Mouse (Mus musculus) natural killer cell, adult 2 months (primary cell): ENCODE data around the gene Il10ra.

Experiments
- DNase-seq, 2 experiments: peaks; one replicate each; pipeline ENCODE4 v3.0.0; 2022; ENCODE audit warnings: low spot score in 2 of 2

Il10ra gene

GRCm38 (mm10) chr9:45259065-45259464, 9.9 kb downstream of the Il10ra start:
- DNase-seq: no peak

- DNase-seq: no peak
Measured at GRCm38 (mm10) chr9:45255967-45256366, 13.0 kb downstream of the Il10ra start.

- DNase-seq: no peak
Measured at GRCm38 (mm10) chr9:45255431-45255830, 13.5 kb downstream of the Il10ra start.

GRCm38 (mm10) chr9:45254605-45255004, 14.3 kb downstream of the Il10ra start:
- DNase-seq: no peak

- no peak for DNase-seq
Measured at GRCm38 (mm10) chr9:45254021-45254420, 14.9 kb downstream of the Il10ra start.

- DNase-seq: no peak
Measured at GRCm38 (mm10) chr9:45252395-45252794, 16.6 kb downstream of the Il10ra start.

- peak in 1 of 2 experiments; percentile 48 for DNase-seq
Measured at GRCm38 (mm10) chr9:45251990-45252389, 17.0 kb downstream of the Il10ra start.

- DNase-seq: no peak
Measured at GRCm38 (mm10) chr9:45251281-45251680, 17.7 kb downstream of the Il10ra start.

GRCm38 (mm10) chr9:45250306-45250705, 18.6 kb downstream of the Il10ra start:
- DNase-seq: no peak

GRCm38 (mm10) chr9:45247536-45247935, 21.4 kb downstream of the Il10ra start:
- DNase-seq: peak; percentile 41 to 51

GRCm38 (mm10) chr9:45246060-45246459, 22.9 kb downstream of the Il10ra start:
- peak; percentile 46 to 84 for DNase-seq

GRCm38 (mm10) chr9:45245432-45245831, 23.5 kb downstream of the Il10ra start:
- no peak for DNase-seq

GRCm38 (mm10) chr9:45241397-45241796, 27.6 kb downstream of the Il10ra start:
- peak in 1 of 2 experiments; percentile 48 for DNase-seq

GRCm38 (mm10) chr9:45236744-45237143, 32.2 kb downstream of the Il10ra start:
- no peak for DNase-seq

- peak in 1 of 2 experiments; percentile 23 for DNase-seq
Measured at GRCm38 (mm10) chr9:45235668-45236227, 33.2 kb downstream of the Il10ra start.

GRCm38 (mm10) chr9:45229359-45229758, 39.6 kb downstream of the Il10ra start:
- DNase-seq: no peak

- peak; percentile 84 to 91 for DNase-seq
Measured at GRCm38 (mm10) chr9:45221567-45221966, 47.4 kb downstream of the Il10ra start.

- no peak for DNase-seq
Measured at GRCm38 (mm10) chr9:45219644-45220043, 49.3 kb downstream of the Il10ra start.

- no peak for DNase-seq
Measured at GRCm38 (mm10) chr9:45215526-45216179, 53.3 kb downstream of the Il10ra start.

GRCm38 (mm10) chr9:45212001-45212400, 56.9 kb downstream of the Il10ra start:
- no peak for DNase-seq

GRCm38 (mm10) chr9:45207015-45207743, 61.8 kb downstream of the Il10ra start:
- DNase-seq: no peak

GRCm38 (mm10) chr9:45206121-45206520, 62.8 kb downstream of the Il10ra start:
- no peak for DNase-seq

GRCm38 (mm10) chr9:45205143-45205542, 63.8 kb downstream of the Il10ra start:
- no peak for DNase-seq
